Mouse (Mus musculus) cerebellum, adult (tissue): Measurements from ENCODE around the gene Cry1.

Experiments used
- ATAC-seq: cut with Nextera tagmentation; 2 replicates; pipeline ENCODE4 v1.9.2; 2017; ENCODE audit warnings: mild to moderate bottlenecking, moderate library complexity, mixed read lengths; ENCODE audit not compliant: insufficient number of reproducible peaks, low FRiP score, low TSS enrichment

The Cry1 gene

GRCm38 (mm10) chr10:85184964-85185608 lies at the start of gene Cry1:
Gene Cry1 (minus strand): TSS chr10:85185064.
- ATAC-seq = peak; percentile 86

DNA sequence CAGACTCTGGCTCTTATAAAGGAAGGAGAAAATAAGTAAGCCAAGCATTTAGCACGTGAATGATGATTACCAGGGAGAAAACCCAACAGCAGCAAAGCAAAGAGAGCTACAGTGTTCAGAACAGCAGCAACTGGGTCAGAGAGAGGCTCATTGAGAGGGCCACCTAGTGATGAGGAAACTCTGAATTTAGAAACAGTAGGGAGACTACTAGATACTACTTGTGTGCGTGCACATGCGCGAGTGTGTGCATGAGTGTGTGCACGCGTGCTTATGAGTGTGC lies 36.8 kb upstream of the Cry1 start:
- peak; percentile 33; the same call in 1 of the 2 replicates for ATAC-seq

- peak; percentile 87 for ATAC-seq
Observed at GRCm38 (mm10) chr10:85220918-85221770, 36.3 kb upstream of the Cry1 start.

DNA sequence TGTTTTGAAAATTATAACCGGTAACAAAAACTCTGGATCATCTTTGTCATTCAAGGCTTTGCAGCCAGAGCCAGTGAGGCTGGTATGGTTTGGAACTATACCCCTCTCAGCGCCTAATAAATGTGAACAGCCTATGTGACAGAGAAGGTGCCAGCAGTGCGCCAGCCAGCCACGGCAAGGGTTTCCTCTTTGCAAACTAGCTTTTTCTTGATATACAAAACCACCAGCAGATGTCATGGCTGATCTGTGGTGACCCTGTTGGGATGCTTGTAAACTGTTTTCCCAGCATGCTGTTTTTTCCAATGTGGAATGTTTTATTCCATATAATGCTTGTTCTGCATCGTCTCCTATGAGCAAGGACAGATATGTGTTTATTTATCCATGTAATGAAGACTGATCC lies 30.0 kb upstream of the Cry1 start:
- ATAC-seq = 0 out of 2 replicates have a peak, but pooled peaks have one; percentile 36

DNA sequence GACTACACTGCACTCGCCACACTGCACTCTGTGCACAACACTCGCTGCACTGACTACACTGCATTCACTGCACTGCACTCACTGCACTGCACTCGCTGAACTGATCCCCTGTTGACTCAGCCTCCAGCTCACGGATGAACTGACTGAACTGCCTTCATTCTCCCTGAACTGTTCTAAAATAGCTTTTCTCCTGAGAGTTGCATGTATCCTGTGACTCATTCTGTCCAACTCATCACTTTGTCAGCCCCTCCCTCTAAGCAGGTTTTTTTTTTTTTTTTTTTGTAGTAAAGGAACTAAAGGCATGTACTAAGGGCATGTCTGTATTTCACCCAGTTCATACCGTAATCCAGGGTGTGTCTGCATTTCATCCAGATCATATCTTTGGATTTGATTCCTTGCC lies 26.8 kb upstream of the Cry1 start:
- no peak for ATAC-seq

DNA sequence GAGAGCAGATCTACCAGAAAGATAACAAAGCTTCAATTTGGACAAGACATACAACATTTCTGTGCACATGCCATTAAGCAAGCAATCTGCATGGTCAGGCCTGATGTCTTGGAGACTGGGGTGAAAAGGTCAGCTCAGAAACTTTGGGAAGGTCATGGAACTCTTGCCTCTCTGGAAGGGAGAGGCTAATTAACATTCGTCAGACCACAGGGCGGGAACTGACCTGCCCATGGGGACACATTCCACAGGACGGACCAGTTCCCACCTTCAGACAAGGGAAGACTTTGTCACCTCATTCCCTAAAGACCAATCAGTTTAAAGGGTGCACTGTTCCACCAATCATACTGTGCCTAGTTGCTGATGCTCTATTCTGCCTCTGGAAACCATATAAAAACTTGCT lies 25.3 kb upstream of the Cry1 start:
- ATAC-seq = no peak

DNA sequence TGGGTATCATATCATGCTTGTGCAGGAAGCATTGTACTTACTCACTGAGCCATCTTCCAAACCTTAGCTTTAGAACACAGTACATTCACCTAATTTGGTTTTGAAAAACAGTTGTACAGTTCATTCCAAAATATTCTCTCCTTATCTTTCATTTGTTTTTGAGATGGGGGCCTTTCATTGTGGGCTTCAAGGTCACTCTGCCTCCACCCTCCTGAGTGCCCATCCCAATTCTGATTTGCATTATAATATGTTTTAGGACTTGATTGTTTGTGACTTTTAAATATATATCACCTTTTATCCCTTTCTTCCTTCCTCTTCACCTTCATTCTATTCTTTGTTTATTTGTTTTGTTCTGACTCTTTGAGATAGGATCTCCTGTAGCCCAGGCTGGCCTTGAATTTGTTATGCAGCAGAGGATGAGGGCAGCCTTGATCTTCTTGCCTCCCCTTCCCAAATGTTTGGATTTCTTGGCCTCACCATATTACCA lies 24.3 kb upstream of the Cry1 start:
- ATAC-seq = no peak

- no peak for ATAC-seq
Observed at GRCm38 (mm10) chr10:85205316-85205715, 20.5 kb upstream of the Cry1 start.

DNA sequence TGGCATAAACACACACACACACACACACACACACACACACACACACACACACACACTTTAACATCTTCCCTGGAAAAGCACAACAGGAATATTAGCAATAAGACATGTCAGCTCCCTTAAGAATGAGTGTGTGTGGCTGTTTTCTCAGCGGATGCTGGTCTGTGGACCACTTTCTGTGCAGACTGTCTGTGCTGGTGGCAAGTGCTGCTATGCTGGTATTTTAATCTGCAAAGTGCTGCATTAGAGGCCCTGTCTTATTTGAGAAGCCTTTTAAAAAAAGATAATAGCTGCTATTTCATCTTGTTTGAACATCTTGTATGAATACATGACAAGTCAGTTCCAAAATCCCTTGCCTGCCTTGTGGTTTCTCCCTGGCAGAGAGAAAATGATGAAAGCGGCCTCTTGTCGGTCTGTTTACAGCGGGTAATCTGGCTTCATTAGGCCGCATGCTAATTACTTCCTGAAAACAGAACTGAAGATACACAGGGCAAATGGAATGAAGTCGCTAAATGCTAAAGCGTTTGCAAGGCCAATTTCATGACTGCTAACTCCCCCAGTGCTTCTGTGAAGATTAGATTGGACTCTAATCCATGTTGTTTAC lies 19.5 kb upstream of the Cry1 start:
- ATAC-seq = no peak

- no peak for ATAC-seq
Observed at GRCm38 (mm10) chr10:85194528-85194927, 9.7 kb upstream of the Cry1 start.

GRCm38 (mm10) chr10:85193321-85193720 lies 8.5 kb upstream of the Cry1 start:
- ATAC-seq = no peak

- 0 out of 2 replicates have a peak, but pooled peaks have one; percentile 17 for ATAC-seq
Observed at GRCm38 (mm10) chr10:85190652-85191051, 5.8 kb upstream of the Cry1 start.

DNA sequence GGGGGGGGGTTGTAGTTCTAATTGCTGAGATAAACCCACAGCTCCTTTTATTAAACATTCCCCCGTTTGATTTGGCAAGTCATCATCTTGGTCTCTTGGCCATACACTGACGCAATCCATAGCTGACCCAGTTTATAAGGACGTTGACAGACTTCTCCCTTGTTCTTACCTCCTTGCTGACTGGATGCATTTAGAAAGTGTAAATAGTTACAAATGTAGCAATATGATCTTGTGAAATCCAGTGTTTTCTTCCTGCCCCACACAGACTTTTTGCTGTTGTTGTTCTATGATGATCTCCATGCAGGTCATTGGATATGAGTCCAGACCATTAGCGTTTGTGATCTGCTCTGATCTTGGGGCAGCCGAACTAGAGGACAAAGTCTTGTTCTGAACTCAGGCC lies 5.1 kb upstream of the Cry1 start:
- ATAC-seq = no peak

DNA sequence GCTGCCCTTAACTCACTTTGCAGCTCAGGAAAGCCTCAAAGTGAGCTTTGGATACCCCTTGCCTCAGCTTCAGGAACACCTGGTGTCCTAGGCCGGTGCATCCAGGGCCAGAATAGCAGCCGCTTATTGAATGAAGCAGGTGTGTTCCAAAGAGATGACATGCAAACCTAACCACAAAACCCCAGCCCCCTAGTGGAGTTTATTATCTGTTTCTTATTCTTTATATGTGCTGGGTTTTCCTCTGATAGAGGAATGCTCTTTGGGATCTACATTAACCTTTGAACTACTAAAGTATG lies 1.6 kb upstream of the Cry1 start:
- no peak for ATAC-seq

GRCm38 (mm10) chr10:85185639-85186498 lies 1.0 kb upstream of the Cry1 start:
- no peak for ATAC-seq

- ATAC-seq = peak; percentile 14
Observed at GRCm38 (mm10) chr10:85184201-85184963, 482 bp downstream of the Cry1 start.

DNA sequence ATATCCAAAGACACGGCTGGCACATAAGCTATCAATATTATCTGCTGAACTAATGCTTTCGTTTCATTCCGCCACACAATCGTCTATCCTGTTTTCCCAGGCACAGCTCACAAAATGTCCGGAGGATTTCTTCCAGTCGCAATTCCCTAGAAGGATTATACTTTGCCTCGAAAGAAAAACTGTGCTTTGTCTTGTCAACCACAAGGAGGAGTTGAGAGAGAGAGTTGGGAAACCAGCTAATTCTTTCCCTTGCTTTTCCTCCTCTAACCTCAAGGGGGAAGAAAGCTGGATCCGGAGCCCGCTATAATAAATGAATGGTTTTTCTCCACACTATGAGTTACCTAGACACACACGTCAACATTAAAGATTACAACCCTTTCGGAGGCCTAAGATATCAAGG lies 1.2 kb downstream of the Cry1 start:
- ATAC-seq = peak; percentile 37; the same call in 1 of the 2 replicates

- ATAC-seq = no peak
Observed at GRCm38 (mm10) chr10:85182766-85183165, 2.1 kb downstream of the Cry1 start.

DNA sequence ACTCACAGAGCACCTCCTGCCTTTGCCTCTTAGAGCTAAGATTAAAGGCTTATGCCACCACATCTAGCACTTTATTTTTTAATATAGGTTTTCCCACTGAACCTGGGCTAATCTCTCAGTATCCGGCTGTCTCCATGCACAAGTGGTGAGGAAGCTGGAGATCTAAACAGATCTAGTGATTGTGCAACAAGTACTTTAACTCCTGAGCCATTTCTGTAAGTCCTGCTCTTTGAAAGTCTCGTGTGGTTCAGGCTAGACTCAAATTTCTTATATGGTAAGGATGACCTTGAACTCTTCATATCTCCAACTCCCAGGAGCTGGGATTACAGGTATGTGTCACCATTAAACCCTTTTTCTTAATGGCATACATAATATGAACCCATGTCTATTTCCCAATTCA lies 8.2 kb downstream of the Cry1 start:
- ATAC-seq = no peak

GRCm38 (mm10) chr10:85165306-85165705 lies 19.6 kb downstream of the Cry1 start:
- no peak for ATAC-seq
